Mouse (Mus musculus) layer of hippocampus, adult 8-10 months (tissue): ENCODE measurements around the gene Zfp593. TPM values are rescaled to one million over a fixed set of nuclear protein-coding genes. Genes with fewer than 3 reads are reported as not detected.

Experiments
- DNase-seq, 2 experiments: peaks; one replicate each; pipeline ENCODE4 v3.0.0; 2022; ENCODE audit warnings: low spot score in 2 of 2
- total RNA-seq, 4 experiments: library from RNA; stranded (reverse); gene quantifications; 2 replicates each; pipeline ENCODE4 v1.2.4; 2022

Gene Zfp593
- total RNA-seq, 4 experiments from 2014 or later = 9.7 to 11.6 (median 11.2) TPM

- no peak for DNase-seq
Measured at GRCm38 (mm10) chr4:134234876-134235275, 10.5 kb downstream of the Zfp593 start.

DNA sequence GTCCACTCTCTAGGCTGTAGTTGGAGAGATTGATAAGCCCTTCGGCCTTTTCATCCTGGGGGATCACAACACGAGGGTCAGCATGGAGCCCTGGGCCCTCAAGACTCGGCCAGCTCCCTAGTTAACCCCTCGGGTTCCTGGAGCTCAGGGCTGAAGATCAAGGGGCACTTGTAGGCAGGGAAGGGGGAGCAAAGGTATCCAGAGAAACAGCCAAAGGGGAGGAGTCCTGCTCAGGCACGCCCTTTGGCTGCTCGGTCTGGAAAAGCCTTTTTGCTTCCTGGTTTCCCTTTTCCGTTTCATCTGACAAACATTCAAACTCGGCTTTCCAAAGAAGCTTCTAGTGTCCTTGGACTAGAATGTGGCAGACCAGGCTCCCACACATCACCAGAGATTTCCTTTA, 15.0 kb downstream of the Zfp593 start:
- no peak for DNase-seq

DNA sequence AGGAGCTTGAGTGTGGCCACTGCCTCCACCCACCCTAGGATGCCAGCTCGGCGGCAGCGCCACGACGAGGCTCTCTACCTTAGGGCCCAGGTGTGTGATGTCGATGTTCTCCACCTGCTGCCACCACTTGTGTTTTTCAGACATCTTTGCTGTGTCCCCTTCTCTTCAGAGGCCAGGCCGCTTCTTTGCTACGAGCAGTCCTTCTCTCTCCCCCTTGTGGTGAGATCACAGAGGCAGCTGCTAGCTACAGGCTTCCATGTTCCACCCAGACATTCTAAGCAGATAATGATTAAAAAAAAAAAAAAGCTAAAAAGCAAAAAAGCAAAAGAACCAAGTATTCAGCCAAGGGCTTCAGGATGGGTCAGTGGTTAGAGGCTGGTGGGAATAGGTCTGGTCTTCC, 18.2 kb downstream of the Zfp593 start, which contains the start of gene Catsper4:
Catsper4 (minus strand) TSS at position 190 of the 400 bp plus-strand sequence.
- no peak for DNase-seq

GRCm38 (mm10) chr4:134222793-134223600, 22.4 kb downstream of the Zfp593 start:
- no peak for DNase-seq

DNA sequence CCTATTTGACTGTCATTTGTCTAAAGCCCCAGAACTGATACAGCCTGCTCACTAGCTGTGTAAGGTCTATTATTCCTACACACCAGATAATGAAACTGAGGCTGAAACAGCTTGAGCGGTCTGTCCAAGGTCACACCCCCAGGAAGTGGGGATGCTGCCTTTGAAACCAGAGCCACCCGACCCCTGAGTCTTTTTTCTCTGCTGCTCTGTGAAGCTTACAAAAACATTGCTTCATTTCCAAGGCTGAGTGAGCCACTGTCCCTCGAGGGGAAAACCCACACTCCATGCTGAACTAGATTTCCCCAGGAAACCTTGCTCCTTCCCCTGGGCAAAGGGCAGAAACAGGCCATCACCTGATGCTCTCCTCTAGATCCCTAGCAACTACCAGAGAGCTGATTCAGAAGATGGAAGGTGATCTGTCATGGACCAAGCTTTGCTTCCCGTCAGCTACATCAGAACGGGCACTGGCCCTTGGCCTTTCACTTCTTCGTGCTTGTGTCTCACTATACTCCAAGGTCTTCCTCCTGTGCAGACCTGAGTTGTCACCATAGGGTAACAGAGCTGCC, 38.8 kb downstream of the Zfp593 start:
- no peak for DNase-seq

GRCm38 (mm10) chr4:134203340-134203896, 42.0 kb downstream of the Zfp593 start:
- no peak for DNase-seq

DNA sequence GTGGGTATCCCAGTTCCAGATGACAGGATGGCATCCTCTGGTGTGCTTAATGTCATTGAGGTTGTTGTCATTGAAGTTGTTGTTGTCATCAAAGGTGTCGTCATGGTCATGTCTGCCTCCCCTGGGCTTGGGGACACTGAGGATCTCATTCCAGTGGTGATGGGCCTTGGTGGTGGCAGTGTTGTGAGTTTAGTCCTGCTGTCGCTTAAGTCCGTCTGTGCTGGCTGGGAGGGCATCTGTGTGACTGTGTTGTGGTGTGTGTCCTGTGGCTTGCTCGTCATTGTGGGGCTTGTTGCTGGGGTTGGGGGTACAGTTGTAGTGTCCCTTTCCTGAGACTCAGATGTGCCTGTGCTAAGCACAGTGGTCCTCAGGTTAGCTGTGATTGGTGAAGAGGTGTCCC, 42.5 kb downstream of the Zfp593 start, which contains the start of gene Gm7534:
Gm7534 (minus strand) TSS at position 101 of the 400 bp plus-strand sequence.
- no peak for DNase-seq

GRCm38 (mm10) chr4:134199371-134199770, 46.0 kb downstream of the Zfp593 start:
- no peak for DNase-seq

Other genes starting within 250 kb of the Zfp593 start
- gene Dhdds, start 244.7 kb downstream of the Zfp593 start, total RNA-seq = 10 to 100 TPM; 63.0 to 67.7 (median 66.5) TPM
- gene Lin28a, start 226.8 kb downstream of the Zfp593 start, total RNA-seq = not detected
- gene Zfp683, start 191.8 kb downstream of the Zfp593 start, total RNA-seq = not detected
- 1 to 10 TPM in 3 of 4 experiments, under 1 TPM in 1; 0.54 to 6.4 (median 3.7) TPM for gene Crybg2, start 184.8 kb downstream of the Zfp593 start, total RNA-seq
- gene Cd52, start 150.5 kb downstream of the Zfp593 start, total RNA-seq = 10 to 100 TPM in 2 of 4 experiments, 1 to 10 TPM in 2; 1.2 to 52.4 (median 18.2) TPM
- gene Ubxn11, start 143.0 kb downstream of the Zfp593 start, total RNA-seq = 10 to 100 TPM; 34.7 to 39.5 (median 35.6) TPM
- gene Sh3bgrl3, start 116.8 kb downstream of the Zfp593 start, total RNA-seq = 100 to 1,000 TPM; 185 to 289 (median 252) TPM
- gene Cep85, start 58.5 kb downstream of the Zfp593 start, total RNA-seq = 10 to 100 TPM; 16.6 to 19.8 (median 18.6) TPM
- not detected for gene Gm7534, start 42.6 kb downstream of the Zfp593 start, total RNA-seq
- gene Catsper4, start 18.2 kb downstream of the Zfp593 start, total RNA-seq = under 1 TPM in 1 of 4 experiments, not detected in 3; 0.31 TPM
- gene Cnksr1, start 7.2 kb downstream of the Zfp593 start, total RNA-seq = under 1 TPM; 0.51 to 0.89 (median 0.79) TPM
- not detected for gene E130218I03Rik, start 1.9 kb downstream of the Zfp593 start, total RNA-seq
- not detected for gene Gm30191, start 1.3 kb upstream of the Zfp593 start, total RNA-seq
- gene Grrp1, start 8.5 kb upstream of the Zfp593 start, total RNA-seq = 1 to 10 TPM; 3.3 to 4.8 (median 3.5) TPM
- gene Pdik1l, start 42.3 kb upstream of the Zfp593 start, total RNA-seq = 10 to 100 TPM; 14.1 to 20.7 (median 18.6) TPM
- gene Trim63, start 69.5 kb upstream of the Zfp593 start, total RNA-seq = not detected
- gene Slc30a2, start 97.6 kb upstream of the Zfp593 start, total RNA-seq = under 1 TPM in 1 of 4 experiments, not detected in 3; 0.49 TPM
- gene Extl1, start 138.3 kb upstream of the Zfp593 start, total RNA-seq = 10 to 100 TPM; 36.5 to 47.8 (median 42.9) TPM
- 10 to 100 TPM in 1 of 4 experiments, 1 to 10 TPM in 3; 5.5 to 10.5 (median 8.5) TPM for gene Pafah2, start 150.7 kb upstream of the Zfp593 start, total RNA-seq
- 100 to 1,000 TPM; 367 to 422 (median 391) TPM for gene Stmn1, start 222.7 kb upstream of the Zfp593 start, total RNA-seq